Mouse (Mus musculus) bone marrow macrophage, adult 2 months (primary cell): ENCODE measurements around the gene Gpsm1.

Experiments
- CTCF ChIP-seq: IDR thresholded peaks from 2 replicates; pipeline ENCODE4 v1.5.1; 2012; ENCODE audit warnings: low read depth, mild to moderate bottlenecking, low read length, moderate library complexity
- POLR2A ChIP-seq: IDR thresholded peaks from 2 replicates; pipeline ENCODE4 v1.6.1; 2012; ENCODE audit warnings: mild to moderate bottlenecking, low read depth, low read length, borderline replicate concordance

GRCm38 (mm10) chr2:26305555-26305954 is 9.8 kb upstream of the Gpsm1 start:
- TF ChIP-seq CTCF (no peak), POLR2A (no peak)
